Mouse (Mus musculus) left cerebral cortex, postnatal 25 days (tissue): Measurements from ENCODE around the gene 4930402H24Rik. TPM values are rescaled to one million over a fixed set of nuclear protein-coding genes. Genes with fewer than 3 reads are reported as not detected.
A peak's percentile ranks its signal among the peaks of the same experiment; 100 is the strongest.

Experiments
- DNase-seq, 2 experiments: peaks; one replicate each; pipeline ENCODE4 v3.0.0; 2022; ENCODE audit warnings: low spot score in 2 of 2, mixed read lengths in 1 of 2
- intact Hi-C: fragments of 180-260 bp; cut with DNase I; formaldehyde crosslinking; loops from one replicate; pipeline ENCODE4 v1.15.1; 2025
- total RNA-seq, 2 experiments: library from RNA; stranded (reverse); gene quantifications; 2 replicates each; pipeline ENCODE4 v1.2.3; 2021

4930402H24Rik gene
- total RNA-seq, 2 experiments from 2014 or later, result 67.1 to 78.1 TPM

DNA sequence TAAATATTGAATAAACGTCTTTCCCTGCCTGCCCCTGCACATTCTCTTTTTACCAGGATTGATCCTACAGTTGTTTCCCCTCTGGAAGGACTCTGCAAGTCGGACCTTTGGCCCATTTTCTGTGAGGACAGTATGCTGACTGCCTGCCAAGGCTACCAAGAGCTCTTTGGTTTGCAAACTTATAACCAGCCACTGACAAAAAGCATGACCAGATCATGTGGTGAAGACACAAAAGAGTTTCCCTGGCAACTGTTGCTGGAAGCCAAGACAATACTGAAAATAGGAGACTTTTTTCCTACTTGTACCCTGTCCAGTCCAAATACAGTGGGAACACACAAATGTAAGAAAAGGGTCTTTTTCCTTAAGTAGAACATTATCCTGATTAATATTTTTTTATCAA is 78.8 kb downstream of the 4930402H24Rik start:
- intact Hi-C loops, result no loop called here
- DNase-seq, result peak; percentile 26 to 69

GRCm38 (mm10) chr2:130818838-130819647 is 87.2 kb downstream of the 4930402H24Rik start:
- intact Hi-C loops, result loop anchor here (1.0 to 5.0 kb wide), 3 partner anchors 20 to 132 kb away; partner anchors contain the start of genes 4930402H24Rik and Atrn
- peak; percentile 45 to 65 for DNase-seq

- intact Hi-C loops, result loop anchor here (2.0 to 5.0 kb wide), 2 partner anchors 89 to 133 kb away; partner anchors contain the start of genes 4930402H24Rik and Atrn
- no peak for DNase-seq
Observed at GRCm38 (mm10) chr2:130817865-130818264, 88.3 kb downstream of the 4930402H24Rik start.

- no peak for DNase-seq
- intact Hi-C loops, result loop anchor here (5.0 kb wide), 1 partner anchor 91 kb away; the partner anchor contains the start of genes 4930402H24Rik and Atrn
Observed at GRCm38 (mm10) chr2:130816205-130816604, 90.0 kb downstream of the 4930402H24Rik start.

- intact Hi-C loops, result no loop called here
- DNase-seq, result no peak
Observed at GRCm38 (mm10) chr2:130814492-130814891, 91.7 kb downstream of the 4930402H24Rik start.

GRCm38 (mm10) chr2:130813729-130814128 is 92.5 kb downstream of the 4930402H24Rik start:
- no peak for DNase-seq
- intact Hi-C loops, result no loop called here

DNA sequence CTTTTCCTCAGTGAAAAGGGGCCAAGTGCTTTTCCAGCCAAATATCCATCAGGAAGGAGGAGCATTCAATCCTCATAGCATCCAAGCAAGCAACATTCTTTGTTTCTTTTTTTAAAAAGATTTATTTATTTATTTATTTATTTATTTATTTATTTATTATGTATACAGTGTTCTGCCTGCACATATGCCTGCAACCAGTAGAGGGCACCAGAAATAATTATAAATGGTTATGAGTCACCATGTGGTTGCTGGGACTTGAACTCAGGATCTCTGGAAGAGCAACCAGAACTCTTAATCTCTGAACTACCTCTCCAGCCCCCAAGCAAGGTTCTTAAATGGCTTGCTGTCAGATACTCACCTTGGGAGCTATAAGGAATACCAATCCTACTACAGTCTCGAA is 93.7 kb downstream of the 4930402H24Rik start:
- intact Hi-C loops, result no loop called here
- no peak for DNase-seq

GRCm38 (mm10) chr2:130805146-130805545 is 101.1 kb downstream of the 4930402H24Rik start:
- intact Hi-C loops, result no loop called here
- no peak for DNase-seq

DNA sequence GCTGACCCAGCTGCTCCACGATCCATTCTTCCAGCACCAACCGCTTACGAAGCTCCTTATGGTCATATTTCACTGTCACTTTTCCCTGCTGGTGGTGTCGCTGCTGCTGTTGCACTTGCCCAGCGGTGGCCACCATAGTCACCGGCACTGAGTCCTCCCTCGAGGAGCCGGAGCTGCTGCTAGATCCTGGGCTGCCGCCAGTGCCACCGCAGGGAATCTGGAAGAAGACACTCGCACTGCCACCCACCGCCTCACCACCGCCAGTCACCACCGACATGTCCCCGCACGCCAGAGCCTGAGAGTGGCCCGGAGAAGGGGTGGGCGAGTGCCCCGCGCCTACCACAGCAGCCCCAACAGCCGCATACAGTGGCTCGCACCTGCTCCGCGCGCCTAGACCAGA is 102.5 kb downstream of the 4930402H24Rik start:
- DNase-seq, result peak in 1 of 2 experiments; percentile 44
- intact Hi-C loops, result no loop called here

GRCm38 (mm10) chr2:130795731-130796130 is 110.5 kb downstream of the 4930402H24Rik start:
- DNase-seq, result no peak
- intact Hi-C loops, result no loop called here

DNA sequence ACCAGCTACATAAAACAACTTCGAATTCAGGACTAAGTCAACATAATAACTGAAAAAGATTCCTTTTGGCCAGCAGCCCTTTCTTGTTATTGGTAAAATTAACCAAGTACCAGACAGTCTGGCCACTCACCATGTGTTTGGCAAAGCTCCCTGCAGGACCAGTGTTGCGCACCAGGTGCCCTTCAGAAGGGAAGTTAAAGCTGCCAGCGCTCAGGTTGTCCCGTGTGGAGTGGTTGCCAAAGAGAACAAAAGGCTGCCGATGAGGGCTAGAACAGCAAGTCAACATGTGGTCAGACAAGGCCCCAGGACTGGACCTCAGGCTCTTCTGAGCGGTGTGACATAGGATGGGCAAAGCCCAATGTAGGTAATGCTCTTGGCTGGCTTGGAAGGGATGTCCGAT is 114.5 kb downstream of the 4930402H24Rik start:
- intact Hi-C loops, result no loop called here
- DNase-seq, result no peak

DNA sequence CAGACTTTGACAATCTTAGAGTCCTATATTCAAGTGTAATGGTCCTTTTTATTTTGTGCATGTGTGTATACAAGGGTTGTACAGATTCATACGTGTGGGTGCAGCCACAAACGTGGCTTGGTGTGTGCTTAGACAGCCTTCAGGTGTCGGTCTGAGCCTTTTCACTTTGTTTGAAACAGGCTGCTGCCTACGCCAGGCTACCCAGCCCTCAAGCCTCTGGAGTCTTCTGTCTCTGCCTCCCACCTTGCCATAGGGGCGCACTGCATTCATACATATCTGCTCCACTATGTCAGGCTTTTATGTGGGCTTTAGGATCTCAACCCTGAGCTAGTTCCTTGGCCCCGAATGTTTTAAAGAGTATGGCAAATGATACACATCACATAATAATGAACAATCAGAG is 116.6 kb downstream of the 4930402H24Rik start:
- DNase-seq, result peak in 1 of 2 experiments; percentile 58
- intact Hi-C loops, result no loop called here

GRCm38 (mm10) chr2:130789039-130789438 is 117.2 kb downstream of the 4930402H24Rik start:
- DNase-seq, result peak in 1 of 2 experiments; percentile 85
- intact Hi-C loops, result no loop called here

DNA sequence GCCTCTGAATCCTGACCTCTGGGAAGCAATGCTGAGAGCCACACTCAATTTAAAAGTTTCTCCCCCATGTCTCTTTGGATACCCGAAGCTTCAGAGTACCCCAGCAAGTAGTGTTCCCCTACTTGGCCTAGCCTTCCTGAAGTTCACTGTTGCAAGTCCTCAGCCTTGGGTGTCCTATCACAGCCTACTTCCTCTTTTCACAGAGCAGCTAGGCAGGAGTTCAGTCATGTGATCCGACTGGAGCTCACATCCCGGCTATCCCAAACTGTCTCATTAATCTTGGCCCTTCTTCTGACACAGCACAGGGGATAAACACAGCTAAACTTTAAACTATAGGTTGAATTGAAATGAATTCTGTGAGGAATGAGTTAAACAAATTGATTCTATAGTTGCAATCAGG is 121.3 kb downstream of the 4930402H24Rik start:
- no peak for DNase-seq
- intact Hi-C loops, result no loop called here

GRCm38 (mm10) chr2:130780615-130781303 is 125.4 kb downstream of the 4930402H24Rik start:
- DNase-seq, result no peak
- intact Hi-C loops, result no loop called here

- intact Hi-C loops, result no loop called here
- no peak for DNase-seq
Observed at GRCm38 (mm10) chr2:130779935-130780334, 126.3 kb downstream of the 4930402H24Rik start.

DNA sequence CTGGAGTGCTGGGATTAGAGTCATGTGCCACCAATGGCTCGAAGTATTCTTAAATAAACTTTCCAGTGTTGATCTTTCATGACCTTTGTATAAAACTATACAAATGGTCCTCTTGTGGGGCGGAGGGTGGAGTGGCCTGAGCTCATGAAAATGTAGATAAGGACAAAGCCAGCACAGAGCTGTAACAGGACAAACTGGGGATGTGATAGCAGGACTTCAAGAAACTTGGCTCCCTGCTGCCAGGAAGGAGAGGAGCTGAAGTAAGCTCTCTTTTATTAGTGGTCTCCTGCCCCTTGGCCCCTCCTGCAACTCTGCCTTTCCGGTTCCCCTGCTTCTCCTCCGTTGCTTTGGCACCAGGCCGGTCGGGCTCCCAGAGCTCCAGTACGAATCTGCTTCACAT is 129.6 kb downstream of the 4930402H24Rik start:
- intact Hi-C loops, result no loop called here
- no peak for DNase-seq

DNA sequence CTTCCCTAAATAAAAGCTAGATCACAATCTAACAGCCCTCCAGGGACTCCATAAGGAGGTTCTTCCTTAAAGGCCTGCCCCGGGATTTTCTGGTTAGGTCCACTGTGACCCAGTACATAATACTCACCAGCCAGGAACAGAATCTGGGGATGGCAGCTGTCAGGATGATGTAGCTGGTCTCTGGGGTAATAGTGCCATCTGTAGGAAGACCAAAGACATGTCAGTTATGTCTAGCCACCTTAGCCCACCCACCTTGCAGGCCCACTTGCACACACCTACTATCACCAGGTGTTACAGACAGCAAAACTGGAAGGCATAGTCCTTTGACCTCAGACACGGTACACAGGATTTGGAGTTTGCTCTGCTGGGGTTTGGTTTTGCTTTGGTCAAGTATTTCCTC is 138.7 kb downstream of the 4930402H24Rik start:
- no peak for DNase-seq
- intact Hi-C loops, result no loop called here

DNA sequence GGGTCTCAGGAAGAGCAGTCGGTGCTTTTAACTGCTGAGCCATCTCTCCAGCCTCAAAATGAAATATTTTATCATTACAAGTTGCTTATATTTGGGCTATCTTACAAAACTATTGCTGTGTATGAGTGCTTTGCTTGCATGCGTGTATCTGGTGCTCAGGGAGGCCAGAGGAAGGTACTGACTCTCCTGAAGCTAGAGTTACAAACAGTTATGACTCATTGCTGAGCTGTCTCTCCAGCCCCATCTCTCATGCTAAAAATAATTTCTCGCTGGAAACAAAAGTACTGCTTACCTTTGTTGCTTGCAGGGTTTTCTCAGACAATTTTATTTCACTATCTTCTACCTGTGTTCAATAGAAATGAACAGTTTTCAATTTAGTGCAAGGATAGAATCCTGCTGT is 140.8 kb downstream of the 4930402H24Rik start:
- intact Hi-C loops, result no loop called here
- DNase-seq, result peak in 1 of 2 experiments; percentile 37

DNA sequence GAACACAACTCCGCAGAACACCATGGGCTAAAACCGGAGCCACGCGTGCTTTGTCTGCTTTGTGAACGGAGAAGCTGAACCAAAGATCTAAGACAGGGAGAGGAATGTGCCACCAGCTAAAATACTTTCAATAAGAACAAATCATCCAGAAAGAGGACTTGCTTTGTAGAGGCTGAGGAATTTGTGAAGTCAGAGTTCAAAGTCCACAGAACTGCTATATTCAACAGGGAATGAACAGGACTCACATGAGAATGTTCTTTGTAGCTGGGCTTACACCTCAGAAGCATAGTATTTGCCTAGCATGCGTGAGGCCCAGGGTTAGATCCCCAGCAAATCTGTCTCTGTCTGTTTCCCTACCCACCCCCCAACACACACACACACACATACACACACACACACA is 145.3 kb downstream of the 4930402H24Rik start:
- intact Hi-C loops, result no loop called here
- DNase-seq, result no peak
